Mouse (Mus musculus) liver, embryonic 14.5 days (tissue): ENCODE results near the gene Svopl.

Source experiments
- CTCF ChIP-seq: IDR thresholded peaks from 2 replicates; pipeline ENCODE4 v1.5.1; 2016; ENCODE audit warnings: antibody characterized with exemption, low read depth, control low read depth
- EP300 ChIP-seq: IDR thresholded peaks from 2 replicates; pipeline ENCODE4 v1.6.1; 2016; ENCODE audit warnings: antibody characterized with exemption, low read depth

GRCm38 (mm10) chr6:38066215-38066614, 19.4 kb upstream of the Svopl start:
- TF ChIP-seq CTCF, result peak; percentile 70
- no peak for TF ChIP-seq EP300
